Mouse (Mus musculus): Measurements from ENCODE around the gene Col1a1.

The Col1a1 gene

GRCm38 (mm10) chr11:94958065-94958858 is 22.2 kb downstream of the Col1a1 start:
- ChIA-PET POLR2A (interaction anchor here (0.6 to 3.3 kb wide), 43 partner anchors 9 to 1436 kb away, joined by 3 to 12 read pairs (median 4); partner anchors contain the start of genes Ppp1r9b (in 2 of the 4), Col1a1 (in 1 of the 4), Hils1 (in 1 of the 4) and Itga3 (in 1 of the 4)), CTCF (interaction anchor here (0.6 to 3.4 kb wide), 37 partner anchors 10 to 1072 kb away, joined by 3 to 29 read pairs (median 4); partner anchors contain the start of gene Col1a1 (in 1 of the 4))

GRCm38 (mm10) chr11:94962534-94963101 is 26.6 kb downstream of the Col1a1 start:
- CTCF ChIA-PET: interaction anchor here (0.6 to 3.9 kb wide), 10 partner anchors 14 to 177 kb away, joined by 3 to 42 read pairs (median 4); partner anchors contain the start of gene Itga3 (in 1 of the 4)
- POLR2A ChIA-PET: interaction anchor here in 1 of 4 experiments (0.6 kb wide), 1 partner anchor 27 kb away, joined by 3 read pairs; no protein-coding TSS in a partner anchor

- POLR2A ChIA-PET: interaction anchor here in 2 of 4 experiments (0.6 to 1.1 kb wide), 2 partner anchors 9 to 39 kb away, joined by 3 read pairs; no protein-coding TSS in a partner anchor
- CTCF ChIA-PET: interaction anchor here (0.8 to 5.3 kb wide), 6 partner anchors 24 to 33 kb away, joined by 3 to 95 read pairs (median 4); no protein-coding TSS in a partner anchor
Measured at GRCm38 (mm10) chr11:94967419-94967818, 31.4 kb downstream of the Col1a1 start, which contains the start of gene Hils1. Hils1 (plus strand) TSS chr11:94967593.

- POLR2A ChIA-PET: interaction anchor here in 3 of 4 experiments (0.7 to 1.2 kb wide), 4 partner anchors 10 to 247 kb away, joined by 3 to 4 read pairs (median 4); no protein-coding TSS in a partner anchor
- CTCF ChIA-PET: interaction anchor here in 3 of 4 experiments (0.5 to 5.3 kb wide), 7 partner anchors 10 to 242 kb away, joined by 3 to 95 read pairs (median 5); no protein-coding TSS in a partner anchor
Measured at GRCm38 (mm10) chr11:94968187-94968586, 32.2 kb downstream of the Col1a1 start.

GRCm38 (mm10) chr11:94969709-94970108 is 33.7 kb downstream of the Col1a1 start:
- ChIA-PET CTCF (interaction anchor here (0.6 to 5.3 kb wide), 81 partner anchors 8 to 1778 kb away, joined by 3 to 95 read pairs (median 4); partner anchors contain the start of gene Col1a1 (in 2 of the 4)), POLR2A (interaction anchor here (0.6 to 2.6 kb wide), 9 partner anchors 9 to 641 kb away, joined by 3 to 11 read pairs (median 4); no protein-coding TSS in a partner anchor)

- ChIA-PET POLR2A (interaction anchor here (0.6 to 2.6 kb wide), 12 partner anchors 9 to 642 kb away, joined by 3 to 11 read pairs (median 4); no protein-coding TSS in a partner anchor), CTCF (interaction anchor here (0.5 to 5.3 kb wide), 90 partner anchors 9 to 1777 kb away, joined by 3 to 95 read pairs (median 4); partner anchors contain the start of genes Col1a1 (in 2 of the 4) and Ppp1r9b (in 1 of the 4))
Measured at GRCm38 (mm10) chr11:94970210-94970943, 34.4 kb downstream of the Col1a1 start.

GRCm38 (mm10) chr11:94971895-94972615 is 36.0 kb downstream of the Col1a1 start:
- CTCF ChIA-PET: interaction anchor here in 3 of 4 experiments (1.0 to 5.3 kb wide), 9 partner anchors 14 to 242 kb away, joined by 3 to 95 read pairs (median 8); no protein-coding TSS in a partner anchor
- POLR2A ChIA-PET: interaction anchor here (0.8 to 2.6 kb wide), 6 partner anchors 10 to 35 kb away, joined by 3 to 11 read pairs (median 3); no protein-coding TSS in a partner anchor

GRCm38 (mm10) chr11:94972887-94973286 is 36.9 kb downstream of the Col1a1 start:
- ChIA-PET CTCF (interaction anchor here in 3 of 4 experiments (0.6 to 5.3 kb wide), 4 partner anchors 15 to 110 kb away, joined by 3 to 95 read pairs (median 8); no protein-coding TSS in a partner anchor), POLR2A (interaction anchor here in 3 of 4 experiments (0.8 to 1.2 kb wide), 3 partner anchors 9 to 36 kb away, joined by 3 read pairs; no protein-coding TSS in a partner anchor)

- ChIA-PET POLR2A (interaction anchor here in 2 of 4 experiments (1.1 to 1.2 kb wide), 3 partner anchors 9 to 15 kb away, joined by 3 read pairs; no protein-coding TSS in a partner anchor), CTCF (interaction anchor here in 2 of 4 experiments (0.6 to 2.2 kb wide), 3 partner anchors 15 to 110 kb away, joined by 3 to 8 read pairs (median 7); no protein-coding TSS in a partner anchor)
Measured at GRCm38 (mm10) chr11:94973313-94973712, 37.3 kb downstream of the Col1a1 start.

GRCm38 (mm10) chr11:94974951-94975350 is 38.9 kb downstream of the Col1a1 start:
- CTCF ChIA-PET: interaction anchor here in 2 of 4 experiments (1.0 to 1.5 kb wide), 3 partner anchors 12 to 36 kb away, joined by 4 to 5 read pairs (median 4); no protein-coding TSS in a partner anchor

GRCm38 (mm10) chr11:94976199-94976598 is 40.2 kb downstream of the Col1a1 start, which contains the start of gene Sgca:
Sgca (minus strand) TSS chr11:94976327.
- CTCF ChIA-PET: interaction anchor here in 1 of 4 experiments (1.2 kb wide), 1 partner anchor 13 kb away, joined by 3 read pairs; no protein-coding TSS in a partner anchor
- POLR2A ChIA-PET: interaction anchor here in 1 of 4 experiments (0.9 to 1.5 kb wide), 3 partner anchors 10 to 35 kb away, joined by 3 to 5 read pairs (median 3); no protein-coding TSS in a partner anchor

More at GRCm38 (mm10) chr11:94974951-94975350, 38.9 kb downstream of the Col1a1 start:
- POLR2A ChIA-PET: no interaction called here

- ChIA-PET POLR2A (interaction anchor here in 2 of 4 experiments (1.0 to 1.2 kb wide), 3 partner anchors 9 to 11 kb away, joined by 3 read pairs; no protein-coding TSS in a partner anchor), CTCF (interaction anchor here (0.7 to 1.9 kb wide), 28 partner anchors 8 to 537 kb away, joined by 3 to 30 read pairs (median 7); partner anchors contain the start of genes Ppp1r9b (in 1 of the 4) and Spop (in 1 of the 4))
Measured at GRCm38 (mm10) chr11:94978178-94978915, 42.3 kb downstream of the Col1a1 start.

- ChIA-PET POLR2A (interaction anchor here in 3 of 4 experiments (0.6 to 1.6 kb wide), 7 partner anchors 8 to 36 kb away, joined by 3 to 5 read pairs (median 3); no protein-coding TSS in a partner anchor), CTCF (interaction anchor here (0.5 to 1.9 kb wide), 61 partner anchors 8 to 536 kb away, joined by 3 to 30 read pairs (median 4); partner anchors contain the start of genes Col1a1 (in 1 of the 4), Ppp1r9b (in 1 of the 4) and Spop (in 1 of the 4))
Measured at GRCm38 (mm10) chr11:94978947-94979346, 42.9 kb downstream of the Col1a1 start.

- CTCF ChIA-PET: interaction anchor here (0.5 to 1.9 kb wide), 62 partner anchors 7 to 713 kb away, joined by 3 to 30 read pairs (median 4); partner anchors contain the start of genes Col1a1 (in 1 of the 4), Ppp1r9b (in 1 of the 4) and Spop (in 1 of the 4)
- POLR2A ChIA-PET: interaction anchor here in 3 of 4 experiments (0.6 to 1.6 kb wide), 10 partner anchors 8 to 737 kb away, joined by 3 to 5 read pairs (median 3); no protein-coding TSS in a partner anchor
Measured at GRCm38 (mm10) chr11:94979462-94980179, 43.6 kb downstream of the Col1a1 start.

All from embryonic stem cell, embryonic (primary cell).